Mouse (Mus musculus): ENCODE results near the gene Kpna7.

The Kpna7 gene

DNA sequence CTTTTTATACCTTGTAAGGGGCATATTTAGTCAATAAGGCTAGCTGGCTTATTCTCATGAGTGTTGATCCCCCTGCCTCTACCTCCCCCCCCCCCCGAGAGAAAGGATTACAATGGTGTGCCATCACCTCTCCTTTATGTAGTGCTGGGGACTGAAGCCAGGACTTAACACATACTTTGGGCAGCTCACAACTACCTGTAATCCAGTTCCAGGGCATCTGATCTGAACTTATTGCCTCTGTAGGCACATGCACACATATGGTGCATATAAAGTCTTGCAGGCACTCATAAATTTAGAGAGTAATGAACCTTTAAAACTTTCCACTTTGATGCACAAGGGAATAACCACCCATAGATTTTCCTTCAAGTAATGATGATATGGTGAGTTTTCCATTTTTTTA is 69.6 kb downstream of the Kpna7 start:
- DNase-seq: no peak

GRCm38 (mm10) chr5:145008878-145009659 is 74.8 kb downstream of the Kpna7 start:
- no peak for DNase-seq

GRCm38 (mm10) chr5:145005596-145005995 is 78.2 kb downstream of the Kpna7 start:
- no peak for DNase-seq

GRCm38 (mm10) chr5:145004495-145004894 is 79.3 kb downstream of the Kpna7 start:
- no peak for DNase-seq

GRCm38 (mm10) chr5:145003362-145003761 is 80.5 kb downstream of the Kpna7 start:
- DNase-seq: no peak

GRCm38 (mm10) chr5:144998491-144998890 is 85.3 kb downstream of the Kpna7 start:
- DNase-seq: peak; percentile 52

GRCm38 (mm10) chr5:144990481-144990880 is 93.3 kb downstream of the Kpna7 start:
- DNase-seq: no peak

GRCm38 (mm10) chr5:144990051-144990450 is 93.8 kb downstream of the Kpna7 start:
- DNase-seq: no peak

DNA sequence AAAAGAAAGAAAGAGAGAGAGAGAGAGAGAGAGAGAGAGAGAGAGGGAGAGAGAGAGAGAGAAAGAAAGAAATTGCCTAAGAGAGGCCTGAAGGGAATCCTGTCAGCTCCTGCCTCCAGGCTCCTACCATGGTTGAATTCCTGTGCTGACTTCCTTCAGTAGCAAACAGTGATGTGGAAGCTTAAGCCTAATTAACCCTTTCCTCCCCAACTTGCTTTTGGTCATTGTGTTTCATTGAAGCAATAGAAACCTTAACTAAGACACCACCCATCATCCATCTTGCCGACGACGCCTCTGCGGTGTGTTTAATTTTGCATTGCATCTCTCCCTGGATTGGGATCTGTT is 94.8 kb downstream of the Kpna7 start:
- no peak for DNase-seq

DNA sequence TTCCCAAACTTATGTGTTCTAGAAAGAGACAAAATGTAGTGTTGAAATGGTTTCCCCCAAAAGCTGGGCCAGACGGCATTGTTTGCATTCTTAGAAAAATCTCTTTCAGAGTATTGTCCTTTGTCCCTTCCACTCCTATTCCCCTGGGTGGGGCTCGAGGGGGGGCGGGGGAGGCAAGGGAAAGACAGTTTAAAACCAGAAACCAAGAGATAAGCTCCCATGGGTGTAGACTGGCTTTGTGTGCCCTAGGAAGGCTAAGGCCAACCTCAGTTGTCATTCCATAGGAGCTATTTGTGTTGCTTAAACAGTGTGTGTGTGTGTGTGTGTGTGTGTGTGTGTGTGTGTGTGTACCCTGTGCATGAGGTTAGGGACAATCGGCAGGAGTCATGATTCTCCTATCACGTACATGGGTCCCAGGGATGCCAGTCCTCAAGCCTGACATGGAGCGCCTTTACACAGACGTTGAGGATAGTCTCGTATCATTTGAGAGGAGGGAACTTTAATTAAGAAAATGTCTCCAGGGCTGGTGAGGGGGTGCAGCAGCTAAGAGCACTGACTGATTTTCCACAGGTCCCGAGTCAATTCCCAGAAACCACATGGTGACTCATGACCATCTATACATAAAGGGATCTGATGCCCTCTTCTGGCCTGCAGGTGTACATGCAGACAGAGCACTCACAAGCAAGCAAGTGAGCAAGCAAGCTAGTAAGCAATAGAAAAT is 95.3 kb downstream of the Kpna7 start:
- DNase-seq: no peak

DNA sequence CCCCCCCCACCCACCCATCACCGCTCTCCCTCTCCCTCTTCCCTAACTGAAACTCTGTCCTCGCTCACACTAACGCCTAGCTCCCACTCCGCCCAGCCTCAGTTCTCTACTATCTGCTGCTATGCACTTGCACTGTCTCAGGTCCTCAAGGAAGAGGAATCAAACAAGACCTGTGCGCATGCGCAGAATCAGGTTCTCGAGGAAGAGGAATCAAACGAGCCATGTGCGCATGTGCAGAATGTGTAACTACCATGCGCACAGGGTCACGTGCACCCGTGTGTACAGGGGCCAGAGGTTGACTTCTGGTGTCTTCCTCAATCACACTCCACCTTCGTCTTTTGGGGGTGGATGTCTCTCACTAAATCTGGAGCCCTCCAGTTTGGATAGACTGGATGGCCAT is 96.3 kb downstream of the Kpna7 start:
- DNase-seq: no peak

- DNase-seq: no peak
Observed at GRCm38 (mm10) chr5:144984839-144985238, 99.0 kb downstream of the Kpna7 start.

DNA sequence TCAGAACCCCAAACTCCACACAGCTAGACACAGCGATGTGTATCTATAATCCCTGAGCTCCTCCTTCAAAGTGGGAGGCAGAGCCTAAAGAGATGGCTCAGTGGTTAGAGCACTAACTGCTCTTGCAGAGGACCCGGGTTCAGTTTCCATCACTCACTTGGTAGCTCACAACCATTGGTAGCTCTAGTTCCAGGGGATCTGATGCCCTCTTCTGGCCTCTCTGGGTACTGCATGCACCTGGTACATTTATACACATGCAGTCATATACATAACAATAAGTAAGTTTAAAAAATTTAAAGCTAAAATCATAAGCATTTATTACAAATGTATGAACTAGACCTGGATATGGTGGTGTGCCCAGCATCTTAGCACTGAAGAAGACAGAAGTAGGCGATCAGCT is 100.6 kb downstream of the Kpna7 start:
- DNase-seq: no peak

DNA sequence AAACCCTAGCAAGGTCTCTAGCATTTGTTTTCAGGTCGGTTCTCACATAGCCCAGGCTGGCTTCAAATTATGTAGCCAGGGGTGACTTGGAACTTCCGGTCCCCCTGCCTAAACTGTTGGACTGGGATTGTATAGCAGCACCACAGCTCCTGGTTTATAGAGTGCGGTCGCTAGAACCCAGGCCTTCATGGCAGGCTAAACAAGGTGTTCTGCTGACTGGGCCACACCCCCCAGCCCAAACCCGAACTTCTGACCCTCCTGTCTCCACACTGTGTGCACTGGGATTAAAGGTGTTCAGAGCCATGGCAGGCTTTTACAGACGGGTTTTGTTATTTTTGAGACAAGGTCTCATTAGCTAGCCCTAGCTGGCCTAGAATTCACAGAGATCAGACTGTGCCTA is 104.7 kb downstream of the Kpna7 start:
- no peak for DNase-seq

DNA sequence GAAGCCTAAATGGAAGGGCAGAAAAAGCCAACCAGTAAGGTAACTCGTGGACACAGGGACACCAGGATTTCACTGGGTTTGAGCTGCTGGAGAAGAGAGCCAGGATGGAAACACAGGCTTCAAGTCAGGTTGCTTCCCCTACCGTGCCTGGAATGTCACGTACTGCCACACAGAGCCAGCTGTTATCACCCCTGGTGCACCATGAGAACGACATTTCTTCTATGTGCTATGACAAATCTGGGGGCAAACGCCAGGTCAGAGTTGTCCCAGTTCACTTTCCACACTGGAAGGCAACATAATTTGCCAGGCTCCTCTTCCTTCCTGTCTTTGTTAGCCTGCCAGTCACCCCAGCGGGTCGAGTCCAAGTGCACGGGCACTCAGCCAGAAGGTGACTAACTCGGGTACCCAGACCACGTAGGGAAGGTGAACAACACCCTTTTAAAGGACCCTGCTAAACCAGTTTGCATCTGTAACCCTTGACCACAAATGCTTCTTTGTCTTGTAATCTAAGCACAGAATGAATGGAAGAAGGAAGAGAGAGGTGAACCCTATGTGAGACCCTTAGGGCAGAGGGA is 105.2 kb downstream of the Kpna7 start:
- DNase-seq: no peak

- DNase-seq: no peak
Observed at GRCm38 (mm10) chr5:144971266-144971665, 112.6 kb downstream of the Kpna7 start.

- peak; percentile 96 for DNase-seq
Observed at GRCm38 (mm10) chr5:144965639-144966351, 118.0 kb downstream of the Kpna7 start, which contains the start of gene Smurf1. Gene Smurf1, minus strand, starts transcription at chr5:144965847.

DNA sequence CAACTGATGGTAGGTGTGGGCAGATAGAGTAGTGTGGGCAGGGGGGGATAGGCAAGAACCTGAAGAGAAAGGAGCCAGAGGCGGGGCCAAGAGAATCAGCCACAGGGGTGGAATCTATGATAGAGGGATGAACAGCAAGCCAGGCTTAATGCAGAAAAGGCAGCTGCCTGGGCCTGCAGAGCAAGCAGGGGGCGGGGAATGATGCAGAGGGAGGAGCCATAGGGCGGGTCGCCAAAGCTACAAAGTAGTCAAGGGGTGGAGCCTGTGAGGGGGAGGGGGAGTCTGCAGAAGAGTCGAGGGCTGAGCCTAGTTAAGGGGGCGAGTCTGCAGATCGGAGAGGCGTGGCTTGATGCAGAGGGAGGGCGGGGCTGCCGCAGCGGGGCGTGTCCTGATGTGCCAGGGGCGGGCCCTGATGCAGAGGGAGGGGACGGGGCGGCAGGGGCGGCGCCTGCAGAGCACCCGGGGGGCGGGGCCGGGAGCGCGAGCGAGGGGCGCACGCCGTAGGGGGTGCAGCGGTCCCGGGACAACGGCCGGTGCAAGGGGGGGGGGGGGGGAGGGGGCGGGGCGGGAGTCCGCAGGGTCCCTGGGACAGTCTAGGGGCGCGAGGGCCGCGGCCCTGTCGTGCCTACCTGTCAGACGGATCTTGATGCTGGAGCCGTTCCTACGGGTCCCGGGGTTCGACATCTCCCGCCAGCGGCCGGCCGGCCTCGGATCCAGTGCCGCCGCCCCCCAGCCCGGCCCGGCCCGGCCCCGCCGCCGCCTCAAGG is 118.8 kb downstream of the Kpna7 start:
- DNase-seq: peak; percentile 98

DNA sequence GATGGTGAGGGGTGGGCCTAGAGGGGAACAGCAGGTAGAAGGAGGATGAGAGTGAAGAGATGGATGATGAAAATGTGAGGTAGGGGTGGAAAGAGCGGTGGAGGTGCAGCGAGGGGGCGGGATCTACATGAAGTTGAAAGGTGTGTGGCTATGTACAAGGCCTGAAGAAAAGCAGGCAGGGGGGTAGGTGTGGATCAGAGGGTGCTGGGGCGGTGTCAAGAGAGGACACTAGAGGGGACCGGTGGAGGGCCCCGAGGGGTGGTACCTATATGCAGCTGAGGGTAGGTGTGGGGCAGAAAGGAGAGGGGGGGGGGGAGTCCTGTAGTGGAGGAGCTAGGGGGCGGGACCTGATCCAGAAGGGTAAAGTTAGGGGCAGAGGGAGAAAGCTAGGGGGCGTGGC is 119.4 kb downstream of the Kpna7 start:
- no peak for DNase-seq

- DNase-seq: peak; percentile 83
Observed at GRCm38 (mm10) chr5:144963817-144964261, 120.0 kb downstream of the Kpna7 start.

DNA sequence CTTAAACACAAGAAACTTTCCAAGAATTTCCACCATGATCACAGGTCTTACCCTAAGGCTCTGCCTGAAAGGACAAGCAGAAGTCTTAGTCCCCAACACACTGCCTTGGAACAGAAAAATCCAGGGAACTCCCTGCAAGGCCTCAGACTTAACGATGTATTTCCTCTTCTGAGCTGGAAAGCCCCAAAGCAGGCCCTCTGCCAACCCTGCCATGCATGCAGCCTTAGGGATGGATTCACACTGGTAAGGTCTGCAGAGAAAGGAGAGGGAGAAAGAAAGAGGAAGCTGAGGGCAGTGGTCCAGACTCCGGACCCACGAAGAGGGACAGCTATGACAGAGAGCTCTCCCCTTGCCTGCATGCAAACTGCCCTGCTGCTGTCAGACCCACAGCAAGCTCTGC is 120.4 kb downstream of the Kpna7 start:
- no peak for DNase-seq

DNA sequence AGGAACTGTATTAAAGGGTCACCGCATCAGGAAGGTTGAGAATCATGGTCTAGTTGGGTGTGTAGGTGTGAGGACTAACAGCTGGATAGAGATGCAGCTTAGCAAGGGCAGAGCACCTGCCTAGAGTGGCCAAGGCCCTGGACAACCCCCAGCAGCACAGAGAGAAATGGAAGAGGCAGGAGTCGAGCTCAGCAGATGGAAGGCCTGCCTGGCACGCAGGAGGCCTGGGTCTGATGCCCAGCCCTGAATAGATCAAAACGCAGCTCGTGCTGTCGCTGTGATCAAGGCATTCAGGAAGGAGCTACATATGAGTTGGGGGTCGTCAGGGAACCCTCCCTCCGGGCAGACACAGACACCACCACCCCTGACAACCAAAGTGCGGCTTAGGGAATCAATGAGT is 125.6 kb downstream of the Kpna7 start:
- DNase-seq: no peak

DNA sequence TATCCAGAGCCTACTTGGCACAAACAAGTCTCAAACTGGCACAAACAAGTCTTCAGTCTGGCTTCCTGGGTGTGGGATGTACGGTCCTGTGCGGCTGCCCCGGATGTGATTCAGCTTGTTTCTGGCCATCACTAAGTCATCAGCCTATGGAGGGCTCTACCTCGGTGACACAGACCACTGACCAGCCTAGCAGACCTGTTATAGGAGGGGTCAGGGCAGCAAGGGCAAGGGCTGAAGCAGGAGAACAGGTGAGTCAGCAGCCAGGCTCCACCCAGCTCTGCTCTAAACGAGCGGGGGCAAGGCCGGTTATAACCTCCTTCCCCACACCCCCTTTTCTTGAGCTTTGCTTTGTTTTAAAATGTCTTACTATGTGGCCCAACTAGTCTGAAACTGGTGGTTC is 129.4 kb downstream of the Kpna7 start:
- DNase-seq: no peak
